Mouse (Mus musculus) hindbrain, embryonic 12.5 days (tissue): ENCODE data around the gene Gstz1. TPM values are rescaled to one million over a fixed set of nuclear protein-coding genes. Genes with fewer than 3 reads are reported as not detected.

Source experiments
- polyA plus RNA-seq: library from polyadenylated mRNA; unstranded; fragments of >200 nt; fragmentation: Nextera tagmentation; extraction: Ambion mirVana; gene quantifications from 2 replicates; pipeline ENCODE4 v1.2.1, GENCODE M21; 2016

The Gstz1 gene
- polyA plus RNA-seq, 1 experiment from 2014 or later: 24.6 TPM

Other genes with a start within 250 kb of the Gstz1 start
- 41.1 and 46.9 TPM in 2 replicates for gene Cipc, start 200.1 kb upstream of the Gstz1 start, polyA plus RNA-seq
- gene Zdhhc22, start 156.7 kb upstream of the Gstz1 start, polyA plus RNA-seq: 2.9 and 3.7 TPM in 2 replicates
- 1.8 and 2.3 TPM in 2 replicates for gene Tmem63c, start 125.8 kb upstream of the Gstz1 start, polyA plus RNA-seq
- gene Ngb, start 44.6 kb upstream of the Gstz1 start, polyA plus RNA-seq: 0.33 and 0.43 TPM in 2 replicates
- 16.2 and 17.7 TPM in 2 replicates for gene Pomt2, start 803 bp downstream of the Gstz1 start, polyA plus RNA-seq
- 1.6 and 2.5 TPM in 2 replicates for gene Samd15, start 52.6 kb downstream of the Gstz1 start, polyA plus RNA-seq
- 5.4 and 6.0 TPM in 2 replicates for gene Tmed8, start 53.3 kb downstream of the Gstz1 start, polyA plus RNA-seq
- 1.6 and 1.8 TPM in 2 replicates for gene Noxred1, start 91.6 kb downstream of the Gstz1 start, polyA plus RNA-seq
- gene Vipas39, start 119.1 kb downstream of the Gstz1 start, polyA plus RNA-seq: 60.0 and 62.1 TPM in 2 replicates
- 181 and 187 TPM in 2 replicates for gene Ahsa1, start 119.3 kb downstream of the Gstz1 start, polyA plus RNA-seq
- gene Ism2, start 152.5 kb downstream of the Gstz1 start, polyA plus RNA-seq: 1.0 and 1.1 TPM in 2 replicates
- 72.2 and 77.7 TPM in 2 replicates for gene Sptlc2, start 241.2 kb downstream of the Gstz1 start, polyA plus RNA-seq